Mouse (Mus musculus): ENCODE measurements around the gene Trappc3l. TPM values are rescaled to one million over a fixed set of nuclear protein-coding genes. Genes with fewer than 3 reads are reported as not detected.

Trappc3l gene
- polyA plus RNA-seq, 1 experiment from 2014 or later: not detected

GRCm38 (mm10) chr10:34111964-34112738, 74.8 kb downstream of the Trappc3l start:
- Histone ChIP-seq H3K9me3 (no peaks in the 10 kb centered on the region), H3K27me3 (ENCODE audit: insufficient read depth, poor library complexity, severe bottlenecking) (no peaks in the 10 kb centered on the region), H3K4me3 (no peak overlapping the region), H3K27ac (no peak overlapping the region), H3K36me3 (no peaks in the 10 kb centered on the region), H3K4me1 (replicated peaks) (no peaks in the 10 kb centered on the region)
- 69% methylated on average over 4 of the region's 4 CpGs for WGBS
- DNase-seq (ENCODE audit: low spot score): no peak

DNA sequence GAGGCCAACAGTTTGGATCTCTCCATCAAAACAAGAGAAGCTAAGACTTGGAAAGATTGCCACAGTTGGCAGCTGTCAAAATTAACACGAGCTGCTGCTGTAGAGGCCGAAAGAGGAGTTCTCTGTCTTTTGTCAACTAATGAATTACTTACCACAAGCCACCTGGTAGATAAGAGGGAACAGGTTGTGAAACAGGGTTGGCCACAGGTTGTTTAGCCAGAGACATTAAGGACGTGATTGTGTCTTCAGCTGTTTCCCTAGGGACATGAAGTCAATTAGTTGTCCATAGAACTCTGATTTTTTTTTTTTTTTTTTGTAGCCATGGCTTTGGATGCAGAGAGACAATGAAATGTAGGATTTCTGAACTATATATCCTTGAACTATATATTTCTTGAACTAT, 79.7 kb downstream of the Trappc3l start:
- Histone ChIP-seq H3K4me1 (replicated peaks) (no peaks in the 10 kb centered on the region), H3K9me3 (no peaks in the 10 kb centered on the region), H3K36me3 (no peaks in the 10 kb centered on the region), H3K4me3 (no peak overlapping the region), H3K27me3 (ENCODE audit: insufficient read depth, poor library complexity, severe bottlenecking) (no peaks in the 10 kb centered on the region), H3K27ac (no peak overlapping the region)
- no peak for DNase-seq (ENCODE audit: low spot score)
- WGBS: 66% methylated on average over 3 of the region's 3 CpGs

DNA sequence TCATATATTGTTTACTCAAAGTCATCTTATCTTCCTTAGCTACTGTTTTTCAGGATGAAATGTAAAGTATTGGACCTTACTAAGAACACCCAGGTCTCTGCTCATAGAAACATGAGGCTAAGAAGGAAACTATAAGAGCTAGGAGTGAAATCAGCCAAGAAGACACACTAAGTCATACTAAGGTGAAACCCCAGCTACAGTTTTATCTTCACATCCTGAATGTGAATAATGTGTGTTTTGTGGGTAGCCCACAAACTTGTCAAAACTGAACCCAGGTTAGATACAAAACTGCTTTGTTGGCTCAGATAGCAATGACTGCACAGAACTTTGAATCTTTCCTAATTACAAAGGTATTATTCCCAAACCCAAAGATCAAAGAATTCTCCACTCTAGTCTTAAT, 80.4 kb downstream of the Trappc3l start:
- no peak for DNase-seq (ENCODE audit: low spot score)
- no peaks in the 10 kb centered on the region for H3K36me3 ChIP-seq
- no peak overlapping the region for H3K27ac ChIP-seq
- no peak overlapping the region for H3K4me3 ChIP-seq
- H3K9me3 ChIP-seq: no peaks in the 10 kb centered on the region
- H3K27me3 ChIP-seq (ENCODE audit: insufficient read depth, poor library complexity, severe bottlenecking): no peaks in the 10 kb centered on the region
- H3K4me1 ChIP-seq (replicated peaks): no peaks in the 10 kb centered on the region

GRCm38 (mm10) chr10:34118421-34118820, 81.0 kb downstream of the Trappc3l start:
- no peak for DNase-seq (ENCODE audit: low spot score)
- Histone ChIP-seq H3K27ac (no peak overlapping the region), H3K9me3 (no peaks in the 10 kb centered on the region), H3K27me3 (ENCODE audit: insufficient read depth, poor library complexity, severe bottlenecking) (no peaks in the 10 kb centered on the region), H3K36me3 (no peaks in the 10 kb centered on the region), H3K4me1 (replicated peaks) (no peaks in the 10 kb centered on the region), H3K4me3 (no peak overlapping the region)
- WGBS: 91% methylated on average over 2 of the region's 2 CpGs

GRCm38 (mm10) chr10:34127392-34128378, 90.3 kb downstream of the Trappc3l start, which contains the start of gene Calhm6:
TSS of gene Calhm6 (minus strand) at chr10:34127984.
- peaks cover 18% of the 10 kb centered on the region for H3K27me3 ChIP-seq (ENCODE audit: insufficient read depth, poor library complexity, severe bottlenecking)
- no peaks in the 10 kb centered on the region for H3K9me3 ChIP-seq
- H3K27ac ChIP-seq: peak within 1 kb of the TSS; percentile 71
- peaks cover 8% of the 10 kb centered on the region for H3K4me1 ChIP-seq (replicated peaks)
- peak; percentile 46 for DNase-seq (ENCODE audit: low spot score)
- peak within 1 kb of the TSS; percentile 62 for H3K4me3 ChIP-seq
- WGBS: 21% methylated on average over 44 of the region's 44 CpGs
- H3K36me3 ChIP-seq: no peaks in the 10 kb centered on the region

DNA sequence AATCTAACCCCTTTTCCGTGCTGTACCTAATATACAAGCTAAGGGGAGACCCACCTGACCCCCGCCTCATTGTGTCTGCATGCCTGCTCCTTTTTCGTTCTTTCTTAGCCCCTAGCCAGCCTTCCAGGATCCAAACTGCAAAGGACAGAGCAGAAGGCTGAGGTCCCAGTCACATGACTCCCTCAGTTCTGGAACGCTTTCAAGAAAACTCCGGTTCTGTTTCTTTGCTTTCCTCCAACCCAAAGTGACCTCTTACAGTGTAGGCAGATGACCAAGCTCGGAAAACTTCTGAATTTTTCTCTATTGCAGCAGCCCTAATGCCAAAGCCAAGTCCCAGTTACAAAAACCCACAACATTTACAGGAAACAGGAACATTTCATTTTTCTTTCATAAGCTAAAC, 91.0 kb downstream of the Trappc3l start:
- H3K9me3 ChIP-seq: no peaks in the 10 kb centered on the region
- no peak overlapping the region for H3K27ac ChIP-seq
- WGBS: 89% methylated on average over 6 of the region's 6 CpGs
- peaks cover 8% of the 10 kb centered on the region for H3K4me1 ChIP-seq (replicated peaks)
- peaks cover 18% of the 10 kb centered on the region for H3K27me3 ChIP-seq (ENCODE audit: insufficient read depth, poor library complexity, severe bottlenecking)
- no peak overlapping the region for H3K4me3 ChIP-seq
- no peaks in the 10 kb centered on the region for H3K36me3 ChIP-seq
- DNase-seq (ENCODE audit: low spot score): no peak

DNA sequence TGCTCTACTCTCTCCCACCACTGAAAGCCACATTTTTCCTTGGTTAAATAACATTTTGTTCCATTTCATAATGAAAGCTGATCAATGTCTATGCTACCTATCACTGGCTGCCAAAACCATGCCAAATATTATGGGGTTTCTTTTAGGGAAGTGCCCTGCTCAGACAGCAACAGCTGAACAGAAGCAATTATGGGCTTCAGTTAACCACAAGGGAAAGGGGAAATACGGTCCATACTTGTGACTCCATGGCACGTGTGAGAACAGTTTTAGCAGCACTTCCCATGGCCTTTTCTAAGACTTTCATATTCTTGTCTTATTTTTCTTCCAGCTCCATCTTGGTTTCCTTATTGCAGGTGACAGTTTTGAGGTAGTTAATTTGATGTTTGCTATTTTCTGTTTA, 94.0 kb downstream of the Trappc3l start:
- Histone ChIP-seq H3K4me1 (replicated peaks) (peaks cover 12% of the 10 kb centered on the region), H3K27ac (no peak overlapping the region), H3K36me3 (no peaks in the 10 kb centered on the region), H3K27me3 (ENCODE audit: insufficient read depth, poor library complexity, severe bottlenecking) (peaks cover 18% of the 10 kb centered on the region), H3K4me3 (no peak overlapping the region), H3K9me3 (no peaks in the 10 kb centered on the region)
- 78% methylated on average over 2 of the region's 2 CpGs for WGBS
- DNase-seq (ENCODE audit: low spot score): no peak

DNA sequence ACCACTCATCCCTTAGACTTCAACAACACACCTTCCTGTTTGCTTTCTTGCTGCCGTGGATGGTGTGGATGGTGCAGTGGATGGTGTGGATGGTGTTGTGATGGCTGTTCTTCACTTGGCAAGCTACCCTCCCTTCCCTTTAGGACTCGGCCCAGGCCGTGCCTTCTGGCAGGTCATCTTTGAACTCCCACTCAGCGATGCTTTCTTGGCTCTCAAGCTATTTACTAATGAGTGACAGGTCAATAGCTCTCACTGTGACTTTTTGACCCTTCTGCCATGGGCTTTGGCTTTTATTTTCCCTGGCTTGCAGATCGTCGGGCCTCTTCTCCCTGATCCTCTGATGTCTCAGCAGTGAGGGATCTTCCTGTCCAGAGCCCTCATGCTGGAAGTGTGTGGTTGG, 99.0 kb downstream of the Trappc3l start:
- no peaks in the 10 kb centered on the region for H3K36me3 ChIP-seq
- DNase-seq (ENCODE audit: low spot score): peak; percentile 38
- no peak overlapping the region for H3K4me3 ChIP-seq
- H3K27ac ChIP-seq: no peak overlapping the region
- 16% methylated on average over 6 of the region's 6 CpGs for WGBS
- H3K9me3 ChIP-seq: no peaks in the 10 kb centered on the region
- H3K27me3 ChIP-seq (ENCODE audit: insufficient read depth, poor library complexity, severe bottlenecking): no peaks in the 10 kb centered on the region
- peaks cover 16% of the 10 kb centered on the region for H3K4me1 ChIP-seq (replicated peaks)

DNA sequence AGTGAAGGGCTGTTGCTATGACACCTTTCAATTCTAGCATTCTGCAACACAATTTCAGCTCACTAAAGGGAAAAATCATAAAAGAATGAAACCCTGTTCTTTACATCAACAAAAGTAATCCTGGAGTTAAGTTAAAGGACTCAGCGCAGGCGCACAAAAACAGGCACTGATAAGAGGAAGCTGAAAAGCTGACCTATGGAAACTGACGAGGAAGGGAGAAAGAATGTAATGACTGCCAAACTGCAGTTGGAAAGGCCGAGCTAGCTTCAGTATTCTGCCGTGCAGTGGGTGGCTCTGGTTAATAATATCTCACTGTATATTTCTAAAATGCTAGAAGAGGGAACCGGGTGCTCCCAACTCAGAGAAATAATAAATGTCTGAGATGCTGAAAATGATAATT, 100.6 kb downstream of the Trappc3l start:
- Histone ChIP-seq H3K27ac (no peak overlapping the region), H3K27me3 (ENCODE audit: insufficient read depth, poor library complexity, severe bottlenecking) (no peaks in the 10 kb centered on the region), H3K9me3 (peaks cover 5% of the 10 kb centered on the region; the same call in 1 of the 2 replicates), H3K36me3 (no peaks in the 10 kb centered on the region), H3K4me1 (replicated peaks) (peaks cover 16% of the 10 kb centered on the region), H3K4me3 (no peak overlapping the region)
- 75% methylated on average over 6 of the region's 6 CpGs for WGBS
- DNase-seq (ENCODE audit: low spot score): no peak

GRCm38 (mm10) chr10:34139768-34140167, 102.4 kb downstream of the Trappc3l start:
- DNase-seq (ENCODE audit: low spot score): no peak
- Histone ChIP-seq H3K4me1 (replicated peaks) (peaks cover 16% of the 10 kb centered on the region), H3K9me3 (peaks cover 9% of the 10 kb centered on the region; the same call in 1 of the 2 replicates), H3K36me3 (no peaks in the 10 kb centered on the region), H3K27me3 (ENCODE audit: insufficient read depth, poor library complexity, severe bottlenecking) (no peaks in the 10 kb centered on the region), H3K4me3 (no peak overlapping the region), H3K27ac (no peak overlapping the region)
- WGBS: 75% methylated on average over 4 of the region's 4 CpGs

DNA sequence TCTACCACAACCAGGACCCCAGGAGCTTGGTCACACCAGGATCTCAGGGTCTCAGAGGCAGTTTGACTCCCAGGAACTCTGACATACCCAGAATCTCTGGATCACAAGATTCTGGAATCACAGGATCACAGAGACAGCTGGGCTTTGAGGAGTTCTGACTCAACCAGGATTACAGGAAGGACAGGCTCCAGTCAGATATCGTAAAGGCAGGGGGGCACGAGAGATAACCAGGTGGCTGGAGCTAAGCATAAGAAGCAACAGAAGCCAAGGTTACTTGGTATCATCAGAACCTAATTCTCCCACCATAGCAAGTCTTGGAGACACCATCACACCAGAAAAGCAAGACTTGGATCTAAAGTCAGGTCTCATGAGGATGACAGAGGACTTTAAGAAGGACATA, 104.3 kb downstream of the Trappc3l start:
- WGBS: 88% methylated on average over 2 of the region's 2 CpGs

DNA sequence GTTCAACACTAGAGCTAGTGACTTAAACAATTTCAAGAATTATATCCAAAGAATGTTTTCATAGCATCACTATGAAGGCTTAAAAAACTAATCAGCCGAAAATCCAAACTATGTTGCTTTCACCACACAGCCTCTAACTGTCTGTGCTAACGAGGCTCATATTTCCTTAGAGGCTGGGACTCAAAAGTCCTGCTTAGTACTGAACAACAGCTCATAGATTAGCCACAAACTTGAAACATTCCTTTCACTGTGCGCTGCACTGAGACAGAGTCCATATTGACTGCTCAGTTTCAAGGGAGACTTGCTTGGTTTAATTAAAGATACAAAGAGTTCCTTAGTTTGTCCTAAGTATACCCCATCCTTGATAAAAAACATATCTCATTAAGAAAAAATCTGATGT, 112.4 kb downstream of the Trappc3l start:
- no peaks in the 10 kb centered on the region for H3K4me1 ChIP-seq (replicated peaks)
- no peak overlapping the region for H3K4me3 ChIP-seq
- peaks cover 20% of the 10 kb centered on the region for H3K36me3 ChIP-seq
- no peaks in the 10 kb centered on the region for H3K9me3 ChIP-seq
- no peak for DNase-seq (ENCODE audit: low spot score)
- H3K27ac ChIP-seq: no peak overlapping the region
- H3K27me3 ChIP-seq (ENCODE audit: insufficient read depth, poor library complexity, severe bottlenecking): no peaks in the 10 kb centered on the region
- 76% methylated on average over 3 of the region's 3 CpGs for WGBS

More for the DNA sequence above, 104.3 kb downstream of the Trappc3l start:
- no peak for DNase-seq (ENCODE audit: low spot score)
- H3K4me3 ChIP-seq: no peak overlapping the region
- no peak overlapping the region for H3K27ac ChIP-seq
- no peaks in the 10 kb centered on the region for H3K27me3 ChIP-seq (ENCODE audit: insufficient read depth, poor library complexity, severe bottlenecking)
- peaks cover 9% of the 10 kb centered on the region; the same call in 1 of the 2 replicates for H3K9me3 ChIP-seq
- no peaks in the 10 kb centered on the region for H3K36me3 ChIP-seq
- peaks cover 9% of the 10 kb centered on the region for H3K4me1 ChIP-seq (replicated peaks)

GRCm38 (mm10) chr10:34150454-34150853, 113.1 kb downstream of the Trappc3l start:
- Histone ChIP-seq H3K27ac (no peak overlapping the region), H3K36me3 (peaks cover 20% of the 10 kb centered on the region), H3K27me3 (ENCODE audit: insufficient read depth, poor library complexity, severe bottlenecking) (no peaks in the 10 kb centered on the region), H3K4me3 (no peak overlapping the region), H3K4me1 (replicated peaks) (no peaks in the 10 kb centered on the region), H3K9me3 (no peaks in the 10 kb centered on the region)
- 58% methylated on average over 6 of the region's 6 CpGs for WGBS
- DNase-seq (ENCODE audit: low spot score): no peak
